Mouse (Mus musculus) embryonic facial prominence, embryonic 15.5 days (tissue): ENCODE data around the gene C2. TPM values are rescaled to one million over a fixed set of nuclear protein-coding genes. Genes with fewer than 3 reads are reported as not detected.
"Not testable (repeated sequence)": the region's sequence is repeated elsewhere in the genome, so short reads cannot be mapped to it uniquely, and the experiment has no call there.

ENCODE experiments used
- ATAC-seq: fragments of 200-750 bp; cut with Nextera tagmentation; 2 replicates; pipeline ENCODE4 v1.8.0; 2017; ENCODE audit warnings: low read depth, moderate TSS enrichment; ENCODE audit not compliant: insufficient number of reproducible peaks, low FRiP score, low TSS enrichment
- H3K27ac ChIP-seq: fragments of 300-500 bp; sonication (generic); replicated peaks from 2 replicates; pipeline ENCODE4 v1.5.1; 2015; ENCODE audit warnings: mild to moderate bottlenecking, inconsistent platforms
- H3K27me3 ChIP-seq: fragments of 300-500 bp; sonication (generic); 2 replicates; pipeline ENCODE4 v1.6.1; 2015; ENCODE audit warnings: inconsistent platforms
- H3K36me3 ChIP-seq: fragments of 300-500 bp; sonication (generic); 2 replicates; pipeline ENCODE4 v1.6.1; 2015; ENCODE audit warnings: mild to moderate bottlenecking, inconsistent platforms
- H3K4me1 ChIP-seq: fragments of 300-500 bp; sonication (generic); 2 replicates; pipeline ENCODE4 v1.6.1; 2015; ENCODE audit warnings: inconsistent platforms
- H3K4me2 ChIP-seq: fragments of 300-500 bp; sonication (generic); replicated peaks from 2 replicates; pipeline ENCODE4 v1.6.1; 2015; ENCODE audit warnings: mild to moderate bottlenecking, inconsistent platforms
- H3K4me3 ChIP-seq: fragments of 300-500 bp; sonication (generic); replicated peaks from 2 replicates; pipeline ENCODE4 v1.5.1; 2015; ENCODE audit warnings: mild to moderate bottlenecking, inconsistent platforms
- H3K9ac ChIP-seq: fragments of 300-500 bp; sonication (generic); 2 replicates; pipeline ENCODE4 v1.6.1; 2015; ENCODE audit warnings: inconsistent platforms
- H3K9me3 ChIP-seq: fragments of 300-500 bp; sonication (generic); replicated peaks from 2 replicates; pipeline ENCODE4 v1.6.1; 2016; ENCODE audit warnings: inconsistent platforms
- WGBS: fragments of 180-500 bp; shearing (Covaris S2); methylation state at CpG from one replicate; pipeline ENCODE4 v1.1.7; 2015; 5-methylcytosine and 5-hydroxymethylcytosine counted together
- polyA plus RNA-seq: library from polyadenylated mRNA; unstranded; fragments of >200 nt; fragmentation: Nextera tagmentation; extraction: Ambion mirVana; gene quantifications from 2 replicates; pipeline ENCODE4 v1.2.1, GENCODE M21; 2015

Gene C2
- polyA plus RNA-seq, 1 experiment from 2014 or later, result 6.7 TPM

GRCm38 (mm10) chr17:34849722-34850516 lies 48.1 kb downstream of the C2 start, which contains the start of the genes Skiv2l and Nelfe:
TSS of gene Skiv2l (minus strand) at chr17:34850210.
TSS of gene Nelfe (plus strand) at chr17:34850391.
- H3K4me2 ChIP-seq, result peak within 1 kb of the TSS; percentile 94
- peaks cover 57% of the 10 kb centered on the region for H3K36me3 ChIP-seq
- ATAC-seq, result peak; percentile 97
- no peaks in the 10 kb centered on the region for H3K9me3 ChIP-seq
- H3K4me1 ChIP-seq, result peaks cover 24% of the 10 kb centered on the region
- no peaks in the 10 kb centered on the region for H3K27me3 ChIP-seq
- H3K9ac ChIP-seq, result peak within 1 kb of the TSS; percentile 98
- H3K27ac ChIP-seq, result 0 out of 2 replicates have a peak within 1 kb of the TSS, but pooled peaks have one; percentile 51
- under 1% methylated on average over 59 of the region's 65 CpGs for WGBS
- peak within 1 kb of the TSS; percentile 98 for H3K4me3 ChIP-seq

DNA sequence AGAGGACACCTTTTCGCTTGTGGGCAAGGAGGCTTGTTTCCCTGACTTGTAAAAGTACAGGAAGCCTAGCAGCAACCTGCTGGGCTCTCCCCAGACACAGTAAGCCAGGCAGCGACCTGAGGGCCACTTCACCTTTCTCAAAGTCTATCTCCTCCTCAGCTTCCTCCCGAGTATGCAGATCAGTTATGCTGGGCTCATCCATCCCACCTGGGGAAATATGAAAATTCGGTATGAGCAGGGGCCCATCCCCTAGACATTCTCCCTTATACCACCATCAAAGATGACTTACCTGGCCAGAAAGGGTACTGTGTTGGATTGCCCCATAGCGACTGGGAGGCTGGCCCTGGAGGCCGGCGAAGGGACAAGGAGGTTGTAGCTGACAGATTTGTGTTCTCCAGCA lies 50.5 kb downstream of the C2 start:
- no peaks in the 10 kb centered on the region for H3K9me3 ChIP-seq
- no peaks in the 10 kb centered on the region for H3K27me3 ChIP-seq
- H3K4me2 ChIP-seq, result no peak overlapping the region
- H3K4me3 ChIP-seq, result no peak overlapping the region
- peaks cover 24% of the 10 kb centered on the region for H3K4me1 ChIP-seq
- H3K27ac ChIP-seq, result no peak overlapping the region
- no peak for ATAC-seq
- 89% methylated on average over 7 of the region's 7 CpGs for WGBS
- H3K36me3 ChIP-seq, result peaks cover 60% of the 10 kb centered on the region
- H3K9ac ChIP-seq, result no peak overlapping the region

DNA sequence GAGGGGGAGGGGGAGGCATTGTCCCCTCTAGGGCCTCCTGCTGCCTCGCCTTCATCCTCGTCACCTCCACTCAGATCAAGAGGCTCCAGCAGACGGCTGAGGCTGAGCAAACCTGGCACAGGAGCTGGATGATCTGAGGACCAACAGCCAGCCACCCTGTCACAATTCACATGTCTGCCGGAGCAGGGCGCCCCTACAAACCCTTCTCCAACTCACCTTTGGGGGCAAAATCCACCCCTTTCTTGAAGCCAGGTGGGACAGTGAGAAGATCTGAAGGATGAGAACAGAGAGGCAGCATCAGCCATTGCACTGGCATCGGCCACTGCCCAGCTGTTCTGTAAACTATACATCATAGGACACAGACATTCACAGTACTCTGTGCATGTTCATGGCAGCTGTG lies 50.9 kb downstream of the C2 start:
- 83% methylated on average over 6 of the region's 6 CpGs for WGBS
- no peak overlapping the region for H3K9ac ChIP-seq
- H3K27ac ChIP-seq, result no peak overlapping the region
- H3K27me3 ChIP-seq, result no peaks in the 10 kb centered on the region
- peaks cover 60% of the 10 kb centered on the region for H3K36me3 ChIP-seq
- H3K4me2 ChIP-seq, result no peak overlapping the region
- H3K9me3 ChIP-seq, result no peaks in the 10 kb centered on the region
- H3K4me1 ChIP-seq, result peaks cover 23% of the 10 kb centered on the region
- H3K4me3 ChIP-seq, result no peak overlapping the region
- no peak for ATAC-seq

GRCm38 (mm10) chr17:34844884-34845283 lies 53.2 kb downstream of the C2 start:
- Histone ChIP-seq H3K36me3 (peaks cover 82% of the 10 kb centered on the region), H3K9me3 (no peaks in the 10 kb centered on the region), H3K27me3 (no peaks in the 10 kb centered on the region), H3K9ac (no peak overlapping the region), H3K27ac (no peak overlapping the region), H3K4me2 (no peak overlapping the region), H3K4me3 (no peak overlapping the region), H3K4me1 (peaks cover 7% of the 10 kb centered on the region)
- 93% methylated on average over 13 of the region's 13 CpGs for WGBS
- ATAC-seq, result no peak

DNA sequence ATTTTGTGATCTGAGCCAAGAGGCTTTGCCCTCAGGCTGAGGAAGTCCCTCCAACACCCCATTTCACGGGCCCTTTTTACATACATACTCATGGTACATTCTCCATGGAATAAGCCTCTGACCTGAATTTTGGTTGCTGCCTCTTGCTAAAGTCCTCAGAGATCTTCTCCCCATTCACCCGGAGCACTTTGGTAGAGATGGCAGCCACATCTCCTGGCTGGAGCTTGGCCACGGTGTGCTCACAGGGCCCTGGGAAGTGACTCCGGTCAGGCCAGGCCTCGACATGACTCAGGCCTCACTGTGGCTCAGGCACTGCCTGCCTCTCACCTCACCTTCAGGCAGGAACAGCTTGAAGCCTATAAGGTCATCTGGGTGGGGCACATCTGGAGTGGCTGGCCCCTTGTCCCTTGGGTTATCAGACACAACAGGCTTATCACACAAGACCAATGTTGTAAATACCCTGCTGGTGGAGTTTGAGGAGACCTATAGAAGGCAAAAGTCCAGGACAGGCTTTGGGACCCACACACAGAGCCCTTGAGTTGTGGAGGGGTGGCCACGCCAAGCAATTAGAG lies 57.2 kb downstream of the C2 start:
- peaks cover 73% of the 10 kb centered on the region for H3K36me3 ChIP-seq
- no peak for ATAC-seq
- no peak overlapping the region for H3K9ac ChIP-seq
- H3K9me3 ChIP-seq, result no peaks in the 10 kb centered on the region
- H3K27ac ChIP-seq, result no peak overlapping the region
- no peak overlapping the region for H3K4me2 ChIP-seq
- H3K4me1 ChIP-seq, result peaks cover 20% of the 10 kb centered on the region
- H3K27me3 ChIP-seq, result no peaks in the 10 kb centered on the region
- H3K4me3 ChIP-seq, result no peak overlapping the region
- WGBS, result 82% methylated on average over 6 of the region's 6 CpGs

GRCm38 (mm10) chr17:34838785-34839184 lies 59.3 kb downstream of the C2 start:
- Histone ChIP-seq H3K36me3 (peaks cover 54% of the 10 kb centered on the region), H3K4me2 (no peak overlapping the region), H3K27me3 (no peaks in the 10 kb centered on the region), H3K4me1 (peaks cover 24% of the 10 kb centered on the region), H3K9me3 (no peaks in the 10 kb centered on the region), H3K9ac (no peak overlapping the region), H3K27ac (no peak overlapping the region), H3K4me3 (no peak overlapping the region)
- no peak for ATAC-seq
- WGBS, result 89% methylated on average over 7 of the region's 7 CpGs

DNA sequence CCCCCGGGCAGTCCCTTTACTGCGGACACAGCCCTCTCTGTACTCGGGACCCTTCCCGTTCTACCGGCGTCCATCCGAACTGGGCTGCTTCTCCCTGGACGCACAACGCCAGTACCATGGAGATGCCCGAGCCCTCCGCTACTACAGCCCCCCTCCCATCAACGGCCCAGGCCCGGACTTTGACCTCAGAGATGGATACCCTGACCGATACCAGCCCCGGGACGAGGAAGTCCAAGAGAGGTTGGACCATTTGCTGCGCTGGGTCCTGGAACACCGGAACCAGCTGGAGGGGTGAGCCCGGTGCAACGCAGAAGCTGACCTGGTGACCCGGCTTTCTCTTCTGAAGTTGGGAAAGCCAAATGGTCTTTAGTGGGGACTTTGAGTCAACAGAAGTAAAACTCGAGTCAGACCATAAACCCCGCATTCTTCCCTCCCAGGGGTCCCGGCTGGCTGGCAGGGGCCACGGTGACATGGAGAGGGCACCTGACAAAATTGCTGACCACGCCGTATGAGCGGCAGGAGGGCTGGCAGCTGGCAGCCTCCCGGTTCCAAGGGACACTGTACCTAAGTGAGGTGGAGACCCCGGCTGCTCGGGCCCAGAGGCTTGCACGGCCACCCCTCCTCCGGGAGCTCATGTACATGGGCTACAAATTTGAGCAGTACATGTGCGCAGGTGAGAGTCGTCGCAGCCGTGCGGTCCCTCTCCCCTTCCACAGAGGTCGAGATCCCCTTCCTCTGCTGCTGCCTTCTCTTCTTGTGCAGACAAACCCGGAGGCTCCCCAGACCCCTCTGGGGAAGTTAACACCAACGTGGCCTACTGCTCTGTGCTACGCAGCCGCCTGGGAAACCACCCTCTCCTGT lies 60.4 kb downstream of the C2 start:
- Histone ChIP-seq H3K9ac (peak overlapping the region; percentile 73), H3K36me3 (peaks cover 50% of the 10 kb centered on the region), H3K9me3 (no peaks in the 10 kb centered on the region), H3K4me2 (peak overlapping the region; percentile 99), H3K4me3 (peak overlapping the region; percentile 86), H3K27ac (peak overlapping the region; percentile 86), H3K27me3 (no peaks in the 10 kb centered on the region), H3K4me1 (peaks cover 24% of the 10 kb centered on the region)
- ATAC-seq, result no peak
- WGBS, result 36% methylated on average over 43 of the region's 43 CpGs

- peaks cover 24% of the 10 kb centered on the region for H3K4me1 ChIP-seq
- H3K9me3 ChIP-seq, result no peaks in the 10 kb centered on the region
- H3K27ac ChIP-seq, result peak within 1 kb of the TSS; percentile 86
- peak within 1 kb of the TSS; percentile 86 for H3K4me3 ChIP-seq
- no peaks in the 10 kb centered on the region for H3K27me3 ChIP-seq
- peak within 1 kb of the TSS; percentile 99 for H3K4me2 ChIP-seq
- ATAC-seq, result peak; percentile 90
- peaks cover 48% of the 10 kb centered on the region for H3K36me3 ChIP-seq
- H3K9ac ChIP-seq, result peak within 1 kb of the TSS; percentile 73
- under 1% methylated on average over 40 of the region's 40 CpGs for WGBS
Observed at GRCm38 (mm10) chr17:34836856-34837221, 61.2 kb downstream of the C2 start, which contains the start of the genes Stk19 and Dxo. TSS of gene Stk19 (minus strand) at chr17:34836945. TSS of gene Dxo (plus strand) at chr17:34837019.

- peak overlapping the region; percentile 86 for H3K27ac ChIP-seq
- no peaks in the 10 kb centered on the region for H3K9me3 ChIP-seq
- H3K4me2 ChIP-seq, result peak overlapping the region; percentile 99
- no peaks in the 10 kb centered on the region for H3K27me3 ChIP-seq
- H3K4me1 ChIP-seq, result peaks cover 24% of the 10 kb centered on the region
- WGBS, result 3% methylated on average over 48 of the region's 48 CpGs
- peak overlapping the region; percentile 86 for H3K4me3 ChIP-seq
- peaks cover 45% of the 10 kb centered on the region for H3K36me3 ChIP-seq
- H3K9ac ChIP-seq, result peak overlapping the region; percentile 73
- ATAC-seq, result peak; percentile 65
Observed at GRCm38 (mm10) chr17:34836155-34836855, 61.8 kb downstream of the C2 start.

GRCm38 (mm10) chr17:34830776-34831175 lies 67.3 kb downstream of the C2 start:
- 88% methylated on average over 1 of the region's 1 CpGs for WGBS
- peaks cover 70% of the 10 kb centered on the region for H3K36me3 ChIP-seq
- H3K4me3 ChIP-seq, H3K4me2 ChIP-seq, H3K9me3 ChIP-seq, ATAC-seq, H3K27me3 ChIP-seq, H3K27ac ChIP-seq, H3K4me1 ChIP-seq, H3K9ac ChIP-seq: not testable (repeated sequence)
